Comparison of ENCODE assay signal across 1 mouse cellular context in genomic region chr17:43346499-43346898, GRCm38 (mm10). TPM values are rescaled to one million over a fixed set of nuclear protein-coding genes. Genes with fewer than 3 reads are reported as not detected.
"Had no signal": no experiment of that assay in that cellular context is flagged by ENCODE, and none has a peak within 500 bp of the region (broad histone marks: within the 10 kb centered on the region; RNA-seq: fewer than 3 reads in every experiment).

No protein-coding gene starts in this region.

RNA-seq across cellular contexts. Expression of gene Adgrf5, which starts 13.8 kb away (rescaled TPM):
- total RNA-seq: megakaryocyte-erythroid progenitor cell, adult 5-6 weeks had no signal
